Mouse (Mus musculus) myocyte (in vitro differentiated cells): Measurements from ENCODE around the gene Rnpepl1. TPM values are rescaled to one million over a fixed set of nuclear protein-coding genes. Genes with fewer than 3 reads are reported as not detected.
A peak's percentile ranks its signal among the peaks of the same experiment; 100 is the strongest.

ENCODE experiments used
- H3K27me3 ChIP-seq: one replicate; pipeline ENCODE4 v1.6.1; 2011; ENCODE audit not compliant: control insufficient read depth, insufficient read depth, insufficient read length
- H3K36me3 ChIP-seq: one replicate; pipeline ENCODE4 v1.6.1; 2011; ENCODE audit not compliant: control insufficient read depth, insufficient read depth
- H3K4me2 ChIP-seq: one replicate; pipeline ENCODE4 v1.6.1; 2011; ENCODE audit warnings: low read depth, control low read depth
- H3K4me3 ChIP-seq: one replicate; pipeline ENCODE4 v1.5.1; 2011; ENCODE audit warnings: mild to moderate bottlenecking, control low read depth, moderate library complexity
- H3K79me2 ChIP-seq: one replicate; pipeline ENCODE4 v1.6.1; 2011; ENCODE audit not compliant: control insufficient read depth, insufficient read depth
- H3ac ChIP-seq: one replicate; pipeline ENCODE4 v1.6.1; 2011; ENCODE audit not compliant: control insufficient read depth, insufficient read length
- CEBPB ChIP-seq: IDR thresholded peaks from 2 replicates; pipeline ENCODE4 v1.6.1; 2011; ENCODE audit warnings: mild to moderate bottlenecking, moderate library complexity; ENCODE audit not compliant: poor library complexity, insufficient read depth, severe bottlenecking
- E2F4 ChIP-seq: IDR thresholded peaks from one replicate; pipeline ENCODE4 v1.6.1; 2011; ENCODE audit warnings: mild to moderate bottlenecking, control low read depth, moderate library complexity; ENCODE audit not compliant: insufficient read depth
- MAX ChIP-seq: IDR thresholded peaks from one replicate; pipeline ENCODE4 v1.6.1; 2011; ENCODE audit warnings: low read depth, mild to moderate bottlenecking, control low read depth
- MYOD1 ChIP-seq, 3 experiments: IDR thresholded peaks; one replicate each; pipeline ENCODE4 v1.6.1; 2011; ENCODE audit warnings: control low read depth in 2 of 3, low read depth in 2 of 3, mild to moderate bottlenecking in 2 of 3, moderate library complexity in 1 of 3; ENCODE audit not compliant: insufficient read length in 2 of 3, control insufficient read depth in 1 of 3
- MYOG ChIP-seq, 3 experiments: IDR thresholded peaks; one replicate each; pipeline ENCODE4 v1.6.1; 2011; ENCODE audit warnings: control low read depth in 2 of 3, low read depth in 2 of 3, mild to moderate bottlenecking in 2 of 3; ENCODE audit not compliant: insufficient read length in 2 of 3, control insufficient read depth in 1 of 3, insufficient read depth in 1 of 3
- POLR2A ChIP-seq: IDR thresholded peaks from one replicate; pipeline ENCODE4 v1.6.1; 2011; ENCODE audit warnings: low read depth, mild to moderate bottlenecking, control low read depth, moderate library complexity; ENCODE audit not compliant: insufficient read length
- POLR2AphosphoS2 ChIP-seq: IDR thresholded peaks from one replicate; pipeline ENCODE4 v1.6.1; 2011; ENCODE audit warnings: low read depth, control low read depth; ENCODE audit not compliant: insufficient read length
- REST ChIP-seq: IDR thresholded peaks from one replicate; pipeline ENCODE4 v1.6.1; 2011; ENCODE audit warnings: mild to moderate bottlenecking, control low read depth, moderate library complexity; ENCODE audit not compliant: insufficient read depth, insufficient read length
- SRF ChIP-seq: IDR thresholded peaks from one replicate; pipeline ENCODE4 v1.6.1; 2011; ENCODE audit warnings: low read depth; ENCODE audit not compliant: control insufficient read depth, insufficient read length
- TCF12 ChIP-seq: IDR thresholded peaks from one replicate; pipeline ENCODE4 v1.6.1; 2011; ENCODE audit warnings: mild to moderate bottlenecking, control low read depth; ENCODE audit not compliant: poor library complexity, insufficient read depth, severe bottlenecking
- TCF3 ChIP-seq: IDR thresholded peaks from one replicate; pipeline ENCODE4 v1.6.1; 2011; ENCODE audit warnings: low read depth, control low read depth; ENCODE audit not compliant: insufficient read length
- USF1 ChIP-seq: IDR thresholded peaks from one replicate; pipeline ENCODE4 v1.6.1; 2011; ENCODE audit warnings: low read depth, mild to moderate bottlenecking, control low read depth, moderate library complexity
- polyA plus RNA-seq: library from polyadenylated mRNA; unstranded; fragments of >200 nt; fragmentation: generic; extraction: Trizol; gene quantifications from one replicate; pipeline ENCODE4 v1.2.1, GENCODE M21; 2012; ENCODE audit warnings: missing spikeins

Gene Rnpepl1
- polyA plus RNA-seq, 1 experiment: 48.6 TPM

GRCm38 (mm10) chr1:92935977-92936376, 25.4 kb downstream of the Rnpepl1 start:
- H3K36me3 ChIP-seq: no peaks in the 10 kb centered on the region
- no peak overlapping the region for H3ac ChIP-seq
- TF ChIP-seq E2F4 (no peak), TCF12 (no peak), MYOD1 (IDR thresholded peaks at IDR 0.05; ENCODE audit: control insufficient read depth in 1 of 3, insufficient read length in 2 of 3, low read depth in 2 of 3) (no peak)

GRCm38 (mm10) chr1:92936467-92936866, 25.9 kb downstream of the Rnpepl1 start:
- TF ChIP-seq CEBPB: no peak
- no peak for TF ChIP-seq POLR2AphosphoS2
- TF ChIP-seq USF1: no peak
- Histone ChIP-seq H3ac (no peak overlapping the region), H3K36me3 (peaks cover 2% of the 10 kb centered on the region), H3K27me3 (no peaks in the 10 kb centered on the region), H3K4me3 (peak overlapping the region; percentile 77), H3K79me2 (peaks cover 22% of the 10 kb centered on the region), H3K4me2 (no peak overlapping the region)

More at GRCm38 (mm10) chr1:92935977-92936376, 25.4 kb downstream of the Rnpepl1 start:
- H3K27me3 ChIP-seq: no peaks in the 10 kb centered on the region
- H3K79me2 ChIP-seq: peaks cover 22% of the 10 kb centered on the region
- peak overlapping the region; percentile 77 for H3K4me3 ChIP-seq
- peak overlapping the region; percentile 88 for H3K4me2 ChIP-seq

GRCm38 (mm10) chr1:92937797-92938196, 27.2 kb downstream of the Rnpepl1 start:
- peaks cover 22% of the 10 kb centered on the region for H3K79me2 ChIP-seq
- TF ChIP-seq CEBPB: no peak
- TF ChIP-seq POLR2A: no peak
- no peak for TF ChIP-seq MYOG (IDR thresholded peaks at IDR 0.05; ENCODE audit: control insufficient read depth in 1 of 3, insufficient read depth in 1 of 3, insufficient read length in 2 of 3, low read depth in 2 of 3)
- TF ChIP-seq POLR2AphosphoS2: no peak
- no peak for TF ChIP-seq USF1
- no peak for TF ChIP-seq REST
- no peak for TF ChIP-seq TCF3
- TF ChIP-seq E2F4: no peak
- no peak for TF ChIP-seq TCF12
- TF ChIP-seq MYOD1 (IDR thresholded peaks at IDR 0.05; ENCODE audit: control insufficient read depth in 1 of 3, insufficient read length in 2 of 3, low read depth in 2 of 3): no peak
- TF ChIP-seq MAX: no peak
- no peak for TF ChIP-seq SRF
- peaks cover 6% of the 10 kb centered on the region for H3K36me3 ChIP-seq
- H3K4me2 ChIP-seq: no peak overlapping the region
- no peak overlapping the region for H3K4me3 ChIP-seq
- H3ac ChIP-seq: no peak overlapping the region
- H3K27me3 ChIP-seq: no peaks in the 10 kb centered on the region

GRCm38 (mm10) chr1:92939746-92940145, 29.2 kb downstream of the Rnpepl1 start:
- H3K79me2 ChIP-seq: peaks cover 22% of the 10 kb centered on the region
- H3K27me3 ChIP-seq: no peaks in the 10 kb centered on the region
- H3ac ChIP-seq: no peak overlapping the region
- H3K36me3 ChIP-seq: peaks cover 6% of the 10 kb centered on the region
- H3K4me3 ChIP-seq: no peak overlapping the region
- H3K4me2 ChIP-seq: no peak overlapping the region
- TF ChIP-seq REST (no peak), USF1 (no peak), CEBPB (no peak)

- no peaks in the 10 kb centered on the region for H3K27me3 ChIP-seq
- H3K36me3 ChIP-seq: peaks cover 6% of the 10 kb centered on the region
- H3ac ChIP-seq: no peak overlapping the region
- H3K4me2 ChIP-seq: no peak overlapping the region
- H3K79me2 ChIP-seq: no peaks in the 10 kb centered on the region
- H3K4me3 ChIP-seq: no peak overlapping the region
- TF ChIP-seq TCF3: no peak
- no peak for TF ChIP-seq MYOG (IDR thresholded peaks at IDR 0.05; ENCODE audit: control insufficient read depth in 1 of 3, insufficient read depth in 1 of 3, insufficient read length in 2 of 3, low read depth in 2 of 3)
- TF ChIP-seq MAX: no peak
- TF ChIP-seq POLR2AphosphoS2: no peak
- no peak for TF ChIP-seq POLR2A
- no peak for TF ChIP-seq REST
- TF ChIP-seq TCF12: no peak
- no peak for TF ChIP-seq SRF
- no peak for TF ChIP-seq CEBPB
- no peak for TF ChIP-seq E2F4
- no peak for TF ChIP-seq USF1
- no peak for TF ChIP-seq MYOD1 (IDR thresholded peaks at IDR 0.05; ENCODE audit: control insufficient read depth in 1 of 3, insufficient read length in 2 of 3, low read depth in 2 of 3)
Measured at GRCm38 (mm10) chr1:92943219-92943989, 32.8 kb downstream of the Rnpepl1 start.
